Mouse (Mus musculus): Measurements from ENCODE around the gene Afap1l2. TPM values are rescaled to one million over a fixed set of nuclear protein-coding genes. Genes with fewer than 3 reads are reported as not detected.
A peak's percentile ranks its signal among the peaks of the same experiment; 100 is the strongest.

Afap1l2 gene
- polyA plus RNA-seq, 1 experiment from 2014 or later: 2.6 TPM

DNA sequence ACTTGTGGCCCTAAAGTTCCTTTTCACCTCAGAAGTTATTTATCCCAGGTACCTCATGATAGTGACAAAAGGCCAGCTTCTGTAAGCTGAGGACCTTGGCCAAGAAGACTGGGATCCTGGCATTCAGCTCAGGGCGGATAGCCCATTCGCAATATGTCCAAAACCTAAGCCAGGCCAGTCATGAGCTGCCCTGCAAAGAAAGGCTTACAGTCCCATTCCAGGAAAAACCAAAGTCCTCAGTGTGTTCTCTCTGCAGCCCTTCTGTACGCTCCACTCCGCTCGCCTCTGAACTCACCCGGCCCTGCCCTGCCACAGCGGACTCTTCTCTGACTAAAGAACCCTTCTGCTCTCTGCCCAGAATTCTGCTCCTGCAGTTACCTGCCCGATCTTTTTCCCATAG, 71.8 kb downstream of the Afap1l2 start:
- no peak overlapping the region for H3K4me3 ChIP-seq
- peaks cover 16% of the 10 kb centered on the region for H3K4me1 ChIP-seq (replicated peaks)
- no peak overlapping the region for H3K27ac ChIP-seq
- no peaks in the 10 kb centered on the region for H3K36me3 ChIP-seq
- H3K4me2 ChIP-seq: no peak overlapping the region
- H3K9ac ChIP-seq: no peak overlapping the region
- H3K9me3 ChIP-seq (replicated peaks): no peaks in the 10 kb centered on the region
- ATAC-seq (replicated peaks; ENCODE audit: insufficient number of reproducible peaks, insufficient read depth, low FRiP score, low read depth): no peak
- WGBS: 89% methylated on average over 8 of the region's 8 CpGs
- H3K27me3 ChIP-seq: no peaks in the 10 kb centered on the region

DNA sequence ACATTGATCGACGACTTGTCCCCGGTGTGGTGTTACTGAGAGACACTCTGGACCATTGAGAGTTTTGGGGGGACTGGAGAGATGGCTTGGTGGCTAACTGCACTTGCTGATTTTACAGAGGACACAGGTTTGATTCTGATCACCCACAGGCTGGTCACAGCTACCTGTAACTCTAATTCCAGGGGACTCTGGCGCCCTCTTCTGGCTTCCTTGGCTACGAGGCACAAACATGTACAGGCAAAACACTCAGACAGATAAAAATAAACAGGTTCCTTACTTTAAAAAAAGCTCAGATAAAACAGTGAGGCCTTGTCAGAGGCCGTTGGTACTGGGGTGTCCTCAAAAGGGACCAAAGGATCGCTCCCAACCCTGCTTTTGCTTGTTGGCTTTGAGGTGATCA, 72.3 kb downstream of the Afap1l2 start:
- ATAC-seq (replicated peaks; ENCODE audit: insufficient number of reproducible peaks, insufficient read depth, low FRiP score, low read depth): no peak
- Histone ChIP-seq H3K4me1 (replicated peaks) (peaks cover 12% of the 10 kb centered on the region), H3K9ac (no peak overlapping the region), H3K27me3 (no peaks in the 10 kb centered on the region), H3K27ac (no peak overlapping the region), H3K9me3 (replicated peaks) (no peaks in the 10 kb centered on the region), H3K4me3 (no peak overlapping the region), H3K4me2 (no peak overlapping the region), H3K36me3 (no peaks in the 10 kb centered on the region)
- 80% methylated on average over 7 of the region's 7 CpGs for WGBS

DNA sequence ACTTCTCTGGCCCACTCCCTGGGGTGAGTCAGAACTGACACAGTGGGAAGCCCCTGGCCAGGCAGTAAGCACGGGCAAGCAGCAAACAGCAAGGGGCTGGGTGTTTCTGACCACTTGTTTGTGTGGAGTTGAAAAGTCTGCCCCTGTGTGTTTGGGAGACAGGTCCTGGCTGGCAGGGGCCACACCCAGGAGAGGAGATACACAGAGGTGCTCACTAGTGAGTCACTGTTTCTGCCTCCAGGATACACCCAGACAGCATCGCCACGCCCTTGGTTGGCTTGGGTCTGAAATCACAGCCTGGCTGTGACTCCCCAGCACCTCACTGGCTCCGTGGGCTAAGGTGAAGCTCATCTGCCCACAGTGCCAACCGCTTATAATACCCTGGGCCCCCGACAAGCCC, 72.9 kb downstream of the Afap1l2 start:
- Histone ChIP-seq H3K9ac (no peak overlapping the region), H3K4me1 (replicated peaks) (peaks cover 6% of the 10 kb centered on the region), H3K4me2 (no peak overlapping the region), H3K36me3 (no peaks in the 10 kb centered on the region), H3K27me3 (no peaks in the 10 kb centered on the region), H3K27ac (no peak overlapping the region), H3K4me3 (no peak overlapping the region), H3K9me3 (replicated peaks) (no peaks in the 10 kb centered on the region)
- WGBS: 85% methylated on average over 6 of the region's 6 CpGs
- ATAC-seq (replicated peaks; ENCODE audit: insufficient number of reproducible peaks, insufficient read depth, low FRiP score, low read depth): no peak

DNA sequence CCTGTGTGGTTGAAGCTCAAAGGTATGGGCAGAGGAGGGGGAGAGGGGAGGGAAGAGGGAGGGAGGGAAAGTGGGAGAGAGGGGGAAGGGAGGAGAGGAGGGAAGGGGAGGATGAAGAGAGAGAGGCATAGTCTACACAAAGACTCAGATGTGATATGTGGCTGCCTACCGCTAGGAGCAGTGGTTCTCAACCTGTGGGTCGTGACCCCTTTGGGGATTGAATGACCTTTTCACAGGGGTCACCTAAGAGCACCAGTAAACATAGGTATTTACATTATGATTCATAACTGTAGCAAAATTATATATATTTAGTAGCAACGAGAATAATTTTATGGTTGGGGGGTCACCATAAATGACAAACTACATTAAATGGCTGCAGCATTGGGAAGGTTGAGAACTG, 74.2 kb downstream of the Afap1l2 start:
- H3K9me3 ChIP-seq (replicated peaks): no peaks in the 10 kb centered on the region
- H3K4me1 ChIP-seq (replicated peaks): peaks cover 8% of the 10 kb centered on the region
- no peak overlapping the region for H3K4me2 ChIP-seq
- H3K36me3 ChIP-seq: no peaks in the 10 kb centered on the region
- no peaks in the 10 kb centered on the region for H3K27me3 ChIP-seq
- ATAC-seq (replicated peaks; ENCODE audit: insufficient number of reproducible peaks, insufficient read depth, low FRiP score, low read depth): no peak
- H3K4me3 ChIP-seq: no peak overlapping the region
- H3K27ac ChIP-seq: no peak overlapping the region
- H3K9ac ChIP-seq: no peak overlapping the region
- 83% methylated on average over 3 of the region's 3 CpGs for WGBS

DNA sequence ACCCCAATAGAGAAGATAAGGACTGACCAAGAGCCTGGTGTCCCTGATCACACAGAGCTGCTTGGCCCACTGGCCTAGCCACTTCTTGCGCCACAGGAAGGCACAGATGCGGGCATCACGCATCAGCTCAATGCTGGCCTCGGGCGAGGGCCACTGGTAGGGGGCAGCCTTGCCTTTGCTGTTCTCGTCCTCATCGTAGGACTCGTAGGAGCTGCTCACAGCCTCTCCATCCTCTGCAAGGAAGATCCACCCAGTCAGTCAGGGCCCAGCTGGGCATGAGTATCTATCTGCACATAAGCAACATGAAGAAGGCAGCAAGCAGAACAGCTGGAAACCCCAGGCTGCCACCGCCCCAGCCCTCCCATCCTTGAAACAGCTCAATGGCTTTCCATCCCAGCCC, 78.0 kb downstream of the Afap1l2 start:
- Histone ChIP-seq H3K4me1 (replicated peaks) (0 out of 2 replicates have a peak, but pooled peaks cover 4% of the 10 kb centered on the region), H3K9ac (no peak overlapping the region), H3K27ac (no peak overlapping the region), H3K9me3 (replicated peaks) (no peaks in the 10 kb centered on the region), H3K36me3 (no peaks in the 10 kb centered on the region), H3K4me2 (no peak overlapping the region), H3K4me3 (no peak overlapping the region), H3K27me3 (no peaks in the 10 kb centered on the region)
- 76% methylated on average over 9 of the region's 9 CpGs for WGBS
- no peak for ATAC-seq (replicated peaks; ENCODE audit: insufficient number of reproducible peaks, insufficient read depth, low FRiP score, low read depth)

DNA sequence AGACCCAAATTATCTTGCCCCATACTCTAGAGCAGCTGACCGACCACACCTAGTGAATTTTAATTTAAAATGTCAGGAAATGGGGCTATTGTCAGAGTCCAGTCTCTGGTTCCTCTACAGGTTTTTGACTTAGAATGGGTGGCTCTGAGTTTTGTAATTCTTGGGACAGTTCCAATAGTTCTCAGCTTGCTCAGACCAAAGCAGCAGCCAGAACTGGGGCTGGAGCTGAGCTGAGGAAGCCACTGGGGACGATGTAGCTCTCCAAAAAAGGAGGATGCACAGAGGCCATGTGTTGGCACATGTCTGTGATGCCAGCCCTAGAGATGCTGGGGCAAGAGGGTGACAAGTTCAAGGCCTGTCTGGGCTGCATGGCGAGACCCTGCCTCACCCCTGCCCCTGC, 78.6 kb downstream of the Afap1l2 start:
- Histone ChIP-seq H3K27ac (no peak overlapping the region), H3K9ac (no peak overlapping the region), H3K9me3 (replicated peaks) (no peaks in the 10 kb centered on the region), H3K36me3 (no peaks in the 10 kb centered on the region), H3K27me3 (no peaks in the 10 kb centered on the region), H3K4me3 (no peak overlapping the region), H3K4me1 (replicated peaks) (0 out of 2 replicates have a peak, but pooled peaks cover 4% of the 10 kb centered on the region), H3K4me2 (no peak overlapping the region)
- WGBS: 53% methylated on average over 3 of the region's 3 CpGs
- ATAC-seq (replicated peaks; ENCODE audit: insufficient number of reproducible peaks, insufficient read depth, low FRiP score, low read depth): no peak

DNA sequence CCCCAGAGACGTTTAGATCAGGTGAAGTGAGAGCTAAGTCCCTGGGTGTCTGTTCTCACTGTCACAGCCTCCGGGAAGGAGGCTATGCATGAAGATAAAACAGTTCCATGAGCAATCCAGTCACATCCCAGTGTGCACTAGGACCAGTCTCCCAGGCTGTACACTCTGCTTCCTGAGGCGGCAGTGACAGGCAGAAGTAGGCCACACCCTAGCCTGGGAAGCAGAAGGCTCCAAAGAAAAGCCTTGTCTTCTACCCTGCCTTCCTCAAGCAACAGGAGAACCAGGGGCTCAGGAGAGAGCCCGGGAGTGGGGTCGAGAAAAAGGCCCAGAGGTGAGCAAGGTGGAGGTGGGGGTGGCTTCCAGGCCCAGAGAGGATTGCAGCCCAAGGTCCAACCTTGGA, 86.3 kb downstream of the Afap1l2 start:
- Histone ChIP-seq H3K4me2 (no peak overlapping the region), H3K4me1 (replicated peaks) (no peaks in the 10 kb centered on the region), H3K4me3 (no peak overlapping the region), H3K36me3 (no peaks in the 10 kb centered on the region), H3K27me3 (peaks cover 2% of the 10 kb centered on the region; the same call in 1 of the 2 replicates), H3K9ac (no peak overlapping the region), H3K27ac (no peak overlapping the region), H3K9me3 (replicated peaks) (no peaks in the 10 kb centered on the region)
- no peak for ATAC-seq (replicated peaks; ENCODE audit: insufficient number of reproducible peaks, insufficient read depth, low FRiP score, low read depth)
- WGBS: 58% methylated on average over 5 of the region's 5 CpGs

DNA sequence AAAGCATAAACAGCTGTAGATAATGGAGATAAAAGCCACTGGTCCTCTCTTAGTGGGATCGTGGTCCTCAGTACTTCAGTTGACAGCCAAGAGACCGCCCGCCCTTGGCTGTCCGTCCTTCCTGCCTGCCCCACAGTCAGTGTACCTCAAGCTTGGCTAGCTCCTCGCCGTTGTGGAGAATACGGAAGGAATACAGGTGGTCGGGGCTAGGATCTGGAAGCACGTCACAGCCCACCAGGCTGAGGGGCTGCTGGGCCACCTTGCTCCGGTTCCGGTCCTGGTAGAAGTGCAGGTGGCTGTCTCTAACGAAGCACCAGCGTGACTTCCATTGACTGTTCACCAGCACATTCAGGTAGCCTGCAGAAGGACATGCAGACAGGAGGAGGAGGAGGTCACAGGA, 87.8 kb downstream of the Afap1l2 start:
- Histone ChIP-seq H3K4me1 (replicated peaks) (no peaks in the 10 kb centered on the region), H3K27ac (no peak overlapping the region), H3K4me2 (no peak overlapping the region), H3K36me3 (no peaks in the 10 kb centered on the region), H3K4me3 (no peak overlapping the region), H3K27me3 (peaks cover 2% of the 10 kb centered on the region; the same call in 1 of the 2 replicates), H3K9ac (no peak overlapping the region), H3K9me3 (replicated peaks) (no peaks in the 10 kb centered on the region)
- no peak for ATAC-seq (replicated peaks; ENCODE audit: insufficient number of reproducible peaks, insufficient read depth, low FRiP score, low read depth)
- 81% methylated on average over 13 of the region's 13 CpGs for WGBS

DNA sequence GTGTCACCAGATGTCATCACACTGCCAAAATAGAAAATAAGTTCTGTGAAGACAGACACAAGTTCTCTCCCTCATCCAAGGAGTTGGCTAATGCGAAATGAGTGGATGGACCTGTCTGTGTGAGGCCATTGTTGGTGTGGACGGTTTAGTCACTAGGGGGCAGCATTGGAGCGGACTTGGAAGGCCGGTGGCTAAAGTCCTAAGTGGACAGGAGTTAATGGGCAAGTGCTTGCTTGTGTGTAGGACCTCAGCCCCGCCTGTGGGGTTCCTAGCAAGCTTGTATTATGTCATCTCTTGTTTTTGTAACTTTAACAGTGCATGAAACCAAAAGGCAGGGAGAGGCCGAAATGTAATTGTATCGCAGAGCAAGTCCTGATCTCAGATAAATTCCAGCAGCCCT, 88.4 kb downstream of the Afap1l2 start:
- no peaks in the 10 kb centered on the region for H3K4me1 ChIP-seq (replicated peaks)
- peak; percentile 75 for ATAC-seq (replicated peaks; ENCODE audit: insufficient number of reproducible peaks, insufficient read depth, low FRiP score, low read depth)
- H3K4me3 ChIP-seq: no peak overlapping the region
- no peak overlapping the region for H3K9ac ChIP-seq
- no peak overlapping the region for H3K27ac ChIP-seq
- no peaks in the 10 kb centered on the region for H3K36me3 ChIP-seq
- H3K9me3 ChIP-seq (replicated peaks): no peaks in the 10 kb centered on the region
- H3K27me3 ChIP-seq: peaks cover 2% of the 10 kb centered on the region; the same call in 1 of the 2 replicates
- no peak overlapping the region for H3K4me2 ChIP-seq
- WGBS: 22% methylated on average over 7 of the region's 7 CpGs

DNA sequence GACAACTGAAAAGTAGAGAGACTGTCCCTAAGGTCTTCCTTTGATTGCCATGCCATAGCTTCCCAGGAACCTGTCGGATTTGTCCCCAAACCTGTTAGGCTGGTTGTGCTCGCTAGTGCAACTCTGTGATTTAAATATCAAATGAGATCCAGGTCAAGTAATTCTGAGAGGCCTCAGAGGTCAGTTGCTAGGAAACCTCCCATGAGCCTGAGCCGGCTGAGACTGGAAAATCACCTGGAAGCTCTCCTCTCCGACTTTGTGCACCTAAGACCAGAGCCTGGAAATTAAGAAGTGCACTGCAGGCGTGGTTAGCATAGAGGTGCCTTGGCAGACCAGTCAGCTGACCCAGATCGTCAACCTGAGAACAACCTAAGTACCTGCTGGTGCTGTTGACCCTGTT, 92.9 kb downstream of the Afap1l2 start:
- H3K4me1 ChIP-seq (replicated peaks): no peaks in the 10 kb centered on the region
- 65% methylated on average over 6 of the region's 6 CpGs for WGBS
- no peak overlapping the region for H3K27ac ChIP-seq
- no peak for ATAC-seq (replicated peaks; ENCODE audit: insufficient number of reproducible peaks, insufficient read depth, low FRiP score, low read depth)
- H3K36me3 ChIP-seq: no peaks in the 10 kb centered on the region
- peaks cover 2% of the 10 kb centered on the region; the same call in 1 of the 2 replicates for H3K27me3 ChIP-seq
- H3K4me3 ChIP-seq: no peak overlapping the region
- H3K9ac ChIP-seq: no peak overlapping the region
- H3K4me2 ChIP-seq: no peak overlapping the region
- H3K9me3 ChIP-seq (replicated peaks): no peaks in the 10 kb centered on the region

DNA sequence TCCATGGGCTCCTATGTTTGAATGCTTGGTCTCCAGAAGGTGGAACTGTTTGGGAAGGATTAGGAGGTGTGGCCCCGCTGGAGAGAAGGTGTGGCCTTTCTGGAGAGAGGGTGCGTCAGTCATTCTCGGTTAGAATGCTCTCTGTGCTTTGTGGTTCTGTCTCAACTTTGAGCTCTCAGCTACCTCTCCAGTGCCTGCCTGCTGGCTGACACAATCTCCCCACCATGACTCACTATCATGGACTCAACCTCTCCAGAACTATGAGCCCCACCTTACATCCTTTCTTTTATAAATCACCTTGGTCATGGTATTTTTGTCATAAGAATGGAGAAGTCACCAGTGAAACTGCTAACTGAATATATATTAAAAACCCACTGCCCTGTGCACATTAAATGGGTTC, 93.4 kb downstream of the Afap1l2 start:
- Histone ChIP-seq H3K4me3 (no peak overlapping the region), H3K4me1 (replicated peaks) (no peaks in the 10 kb centered on the region), H3K9ac (no peak overlapping the region), H3K9me3 (replicated peaks) (no peaks in the 10 kb centered on the region), H3K36me3 (no peaks in the 10 kb centered on the region), H3K27ac (no peak overlapping the region), H3K4me2 (no peak overlapping the region), H3K27me3 (peaks cover 2% of the 10 kb centered on the region; the same call in 1 of the 2 replicates)
- 90% methylated on average over 3 of the region's 3 CpGs for WGBS
- no peak for ATAC-seq (replicated peaks; ENCODE audit: insufficient number of reproducible peaks, insufficient read depth, low FRiP score, low read depth)

DNA sequence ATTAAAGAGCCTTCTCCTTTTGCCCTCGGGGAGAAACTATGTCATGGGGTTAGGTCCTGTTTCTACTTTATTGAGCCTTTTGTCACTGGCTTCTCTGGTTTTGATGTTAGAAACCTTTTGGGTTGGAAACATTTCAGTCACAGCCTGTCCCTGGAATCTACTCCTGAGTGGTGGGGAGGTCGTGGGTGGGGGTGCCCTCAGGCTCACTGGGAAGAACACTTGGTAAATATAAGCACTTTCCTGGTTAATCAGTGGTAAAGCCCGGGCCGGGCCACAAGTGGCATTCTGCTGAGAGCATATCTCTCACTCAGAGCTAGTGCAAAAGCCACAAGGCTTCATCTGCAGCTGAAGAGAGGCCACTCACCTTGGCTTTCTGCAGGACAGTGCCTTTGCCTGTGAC, 94.3 kb downstream of the Afap1l2 start:
- Histone ChIP-seq H3K4me3 (no peak overlapping the region), H3K9me3 (replicated peaks) (no peaks in the 10 kb centered on the region), H3K36me3 (no peaks in the 10 kb centered on the region), H3K27me3 (peaks cover 2% of the 10 kb centered on the region; the same call in 1 of the 2 replicates), H3K27ac (no peak overlapping the region), H3K9ac (no peak overlapping the region), H3K4me2 (no peak overlapping the region), H3K4me1 (replicated peaks) (no peaks in the 10 kb centered on the region)
- no peak for ATAC-seq (replicated peaks; ENCODE audit: insufficient number of reproducible peaks, insufficient read depth, low FRiP score, low read depth)
- 78% methylated on average over 4 of the region's 4 CpGs for WGBS

Data from heart, embryonic 15.5 days (tissue).